Mouse (Mus musculus) midbrain, embryonic 13.5 days (tissue): ENCODE measurements around the gene U2af1l4. TPM values are rescaled to one million over a fixed set of nuclear protein-coding genes. Genes with fewer than 3 reads are reported as not detected.

ENCODE experiments used
- ATAC-seq: fragments of 200-750 bp; cut with Nextera tagmentation; 2 replicates; pipeline ENCODE4 v1.8.0; 2017; ENCODE audit warnings: mild to moderate bottlenecking, moderate TSS enrichment, moderate library complexity
- H3K27ac ChIP-seq: fragments of 300-500 bp; sonication (generic); 2 replicates; pipeline ENCODE4 v1.5.1; 2015; ENCODE audit warnings: inconsistent platforms, mild to moderate bottlenecking, moderate library complexity
- H3K27me3 ChIP-seq: fragments of 300-500 bp; sonication (generic); 2 replicates; pipeline ENCODE4 v1.6.1; 2015; ENCODE audit warnings: mild to moderate bottlenecking, inconsistent platforms
- H3K36me3 ChIP-seq: fragments of 300-500 bp; sonication (generic); 2 replicates; pipeline ENCODE4 v1.6.1; 2015; ENCODE audit warnings: mild to moderate bottlenecking, inconsistent platforms
- H3K4me1 ChIP-seq: fragments of 300-500 bp; sonication (generic); replicated peaks from 2 replicates; pipeline ENCODE4 v1.6.1; 2015; ENCODE audit warnings: inconsistent platforms
- H3K4me2 ChIP-seq: fragments of 300-500 bp; sonication (generic); replicated peaks from 2 replicates; pipeline ENCODE4 v1.6.1; 2015; ENCODE audit warnings: moderate library complexity, mild to moderate bottlenecking, inconsistent platforms
- H3K4me3 ChIP-seq: fragments of 300-500 bp; sonication (generic); replicated peaks from 2 replicates; pipeline ENCODE4 v1.5.1; 2015; ENCODE audit warnings: mild to moderate bottlenecking, inconsistent platforms
- H3K9ac ChIP-seq: fragments of 300-500 bp; sonication (generic); replicated peaks from 2 replicates; pipeline ENCODE4 v1.6.1; 2015; ENCODE audit warnings: mild to moderate bottlenecking, inconsistent platforms
- H3K9me3 ChIP-seq: fragments of 300-500 bp; sonication (generic); 2 replicates; pipeline ENCODE4 v1.6.1; 2016; ENCODE audit warnings: mild to moderate bottlenecking, inconsistent platforms
- WGBS: fragments of 180-500 bp; shearing (Covaris S2); methylation state at CpG from one replicate; pipeline ENCODE4 v1.1.7; 2015; 5-methylcytosine and 5-hydroxymethylcytosine counted together
- polyA plus RNA-seq: library from polyadenylated mRNA; unstranded; fragments of >200 nt; fragmentation: Nextera tagmentation; extraction: Ambion mirVana; gene quantifications from 2 replicates; pipeline ENCODE4 v1.2.1, GENCODE M21; 2015

U2af1l4 gene
- polyA plus RNA-seq, 1 experiment from 2014 or later, result 92.5 TPM

- Histone ChIP-seq H3K27ac (no peak overlapping the region), H3K4me2 (no peak overlapping the region), H3K9ac (peak overlapping the region; percentile 37; the same call in 1 of the 2 replicates), H3K27me3 (no peaks in the 10 kb centered on the region), H3K4me3 (no peak overlapping the region), H3K9me3 (no peaks in the 10 kb centered on the region), H3K36me3 (peaks cover 8% of the 10 kb centered on the region), H3K4me1 (peaks cover 35% of the 10 kb centered on the region)
- ATAC-seq, result no peak
- WGBS, result 84% methylated on average over 9 of the region's 9 CpGs
Measured at GRCm38 (mm10) chr7:30590927-30591604, 28.0 kb downstream of the U2af1l4 start.

DNA sequence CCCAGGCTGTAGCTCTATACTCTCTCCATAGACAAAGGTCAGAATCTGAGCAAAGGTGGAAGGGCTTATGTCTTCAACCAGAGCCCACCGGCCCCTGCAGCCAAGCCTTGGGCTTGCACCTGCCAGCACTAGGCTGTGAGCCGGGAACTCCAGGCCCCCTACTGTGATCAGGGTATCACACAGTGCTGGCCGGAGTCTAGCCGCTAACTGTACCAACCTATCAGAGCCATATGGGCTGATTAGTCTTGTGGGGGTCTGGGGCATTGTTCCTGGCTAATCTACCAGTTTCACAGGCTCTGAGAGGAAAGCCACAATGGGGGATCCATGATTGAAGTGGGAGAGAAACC lies 28.5 kb downstream of the U2af1l4 start:
- H3K27me3 ChIP-seq, result no peaks in the 10 kb centered on the region
- H3K9ac ChIP-seq, result 0 out of 2 replicates have a peak overlapping the region, but pooled peaks have one; percentile 37
- peaks cover 32% of the 10 kb centered on the region for H3K4me1 ChIP-seq
- H3K27ac ChIP-seq, result no peak overlapping the region
- ATAC-seq, result no peak
- no peak overlapping the region for H3K4me2 ChIP-seq
- H3K9me3 ChIP-seq, result no peaks in the 10 kb centered on the region
- WGBS, result 22% methylated on average over 4 of the region's 4 CpGs
- peaks cover 3% of the 10 kb centered on the region for H3K36me3 ChIP-seq
- no peak overlapping the region for H3K4me3 ChIP-seq

GRCm38 (mm10) chr7:30592772-30593423 lies 29.8 kb downstream of the U2af1l4 start:
- 56% methylated on average over 5 of the region's 5 CpGs for WGBS

GRCm38 (mm10) chr7:30593579-30594509 lies 30.7 kb downstream of the U2af1l4 start:
- H3K4me1 ChIP-seq, result peaks cover 19% of the 10 kb centered on the region
- no peaks in the 10 kb centered on the region for H3K36me3 ChIP-seq
- no peaks in the 10 kb centered on the region for H3K9me3 ChIP-seq
- WGBS, result 68% methylated on average over 10 of the region's 10 CpGs
- H3K4me2 ChIP-seq, result no peak overlapping the region
- H3K9ac ChIP-seq, result peak overlapping the region; percentile 45; the same call in 1 of the 2 replicates
- no peak for ATAC-seq
- H3K27me3 ChIP-seq, result no peaks in the 10 kb centered on the region
- H3K27ac ChIP-seq, result no peak overlapping the region
- no peak overlapping the region for H3K4me3 ChIP-seq

More at GRCm38 (mm10) chr7:30592772-30593423, 29.8 kb downstream of the U2af1l4 start:
- ATAC-seq, result no peak
- Histone ChIP-seq H3K4me2 (no peak overlapping the region), H3K27me3 (no peaks in the 10 kb centered on the region), H3K9me3 (no peaks in the 10 kb centered on the region), H3K27ac (no peak overlapping the region), H3K4me1 (peaks cover 19% of the 10 kb centered on the region), H3K9ac (0 out of 2 replicates have a peak overlapping the region, but pooled peaks have one; percentile 14), H3K4me3 (no peak overlapping the region), H3K36me3 (no peaks in the 10 kb centered on the region)

DNA sequence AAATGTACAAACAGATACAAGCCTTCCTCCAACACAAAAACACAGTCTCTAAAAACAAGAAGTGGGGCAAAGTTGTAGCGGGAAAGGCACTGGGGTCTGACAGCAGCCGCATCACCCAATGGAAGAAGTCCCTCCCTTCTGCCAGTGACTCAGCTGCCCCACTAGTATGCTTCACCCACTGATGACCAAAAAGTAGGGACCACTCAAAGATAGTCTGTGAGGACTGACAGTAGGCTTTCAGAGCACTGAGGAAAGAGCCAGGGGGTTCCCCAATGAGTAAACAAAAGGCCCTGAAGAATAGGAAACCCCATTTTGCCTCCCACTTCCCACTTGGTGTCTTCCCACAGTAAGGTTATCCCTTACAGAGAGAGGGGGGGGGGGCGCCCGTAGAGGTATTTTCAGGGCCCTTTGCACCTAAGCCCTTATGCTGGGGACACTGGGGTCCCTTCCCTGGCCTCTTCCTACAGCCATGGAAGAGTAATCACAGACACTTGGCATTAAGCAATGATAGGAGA lies 31.5 kb downstream of the U2af1l4 start:
- Histone ChIP-seq H3K9ac (no peak overlapping the region), H3K4me2 (no peak overlapping the region), H3K36me3 (no peaks in the 10 kb centered on the region), H3K27me3 (no peaks in the 10 kb centered on the region), H3K4me3 (no peak overlapping the region), H3K27ac (no peak overlapping the region), H3K4me1 (peaks cover 21% of the 10 kb centered on the region), H3K9me3 (no peaks in the 10 kb centered on the region)
- WGBS, result 59% methylated on average over 4 of the region's 4 CpGs
- ATAC-seq, result no peak

DNA sequence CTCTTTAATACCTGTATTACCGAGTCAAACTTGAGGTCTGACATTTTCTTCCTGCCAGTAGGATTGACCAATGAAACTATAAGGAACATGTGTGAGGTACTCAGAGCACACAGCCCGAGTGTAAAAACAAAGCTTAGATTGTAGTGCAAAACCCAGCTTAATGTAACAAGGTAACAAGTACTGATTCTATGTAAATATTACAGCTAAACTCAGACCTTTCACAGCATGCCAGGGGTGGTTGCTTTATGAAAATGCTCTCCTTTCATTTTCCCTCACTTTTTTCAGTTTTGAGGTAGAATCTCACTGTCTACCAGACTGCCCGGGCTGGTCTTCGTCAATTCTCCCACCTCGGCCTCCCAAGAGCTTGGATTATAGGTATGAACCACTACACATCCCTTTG lies 33.0 kb downstream of the U2af1l4 start:
- Histone ChIP-seq H3K9ac (no peak overlapping the region), H3K27me3 (no peaks in the 10 kb centered on the region), H3K4me2 (no peak overlapping the region), H3K4me1 (peaks cover 24% of the 10 kb centered on the region), H3K9me3 (no peaks in the 10 kb centered on the region), H3K27ac (no peak overlapping the region), H3K36me3 (no peaks in the 10 kb centered on the region), H3K4me3 (no peak overlapping the region)
- WGBS, result 86% methylated on average over 5 of the region's 5 CpGs
- no peak for ATAC-seq

- Histone ChIP-seq H3K27me3 (no peaks in the 10 kb centered on the region), H3K4me3 (no peak overlapping the region), H3K9ac (no peak overlapping the region), H3K9me3 (no peaks in the 10 kb centered on the region), H3K36me3 (no peaks in the 10 kb centered on the region), H3K4me2 (no peak overlapping the region), H3K4me1 (peaks cover 20% of the 10 kb centered on the region), H3K27ac (no peak overlapping the region)
- no peak for ATAC-seq
- 71% methylated on average over 5 of the region's 5 CpGs for WGBS
Measured at GRCm38 (mm10) chr7:30596811-30597210, 33.7 kb downstream of the U2af1l4 start.

- Histone ChIP-seq H3K4me1 (peaks cover 14% of the 10 kb centered on the region), H3K4me2 (peak within 1 kb of the TSS; percentile 35), H3K27me3 (no peaks in the 10 kb centered on the region), H3K9me3 (no peaks in the 10 kb centered on the region), H3K27ac (no peak within 1 kb of the TSS), H3K9ac (no peak within 1 kb of the TSS), H3K4me3 (no peak within 1 kb of the TSS), H3K36me3 (no peaks in the 10 kb centered on the region)
- no peak for ATAC-seq
- 95% methylated on average over 12 of the region's 12 CpGs for WGBS
Measured at GRCm38 (mm10) chr7:30598786-30599185, 35.7 kb downstream of the U2af1l4 start, which contains the start of gene Zbtb32. Zbtb32 (minus strand) TSS chr7:30598909.

DNA sequence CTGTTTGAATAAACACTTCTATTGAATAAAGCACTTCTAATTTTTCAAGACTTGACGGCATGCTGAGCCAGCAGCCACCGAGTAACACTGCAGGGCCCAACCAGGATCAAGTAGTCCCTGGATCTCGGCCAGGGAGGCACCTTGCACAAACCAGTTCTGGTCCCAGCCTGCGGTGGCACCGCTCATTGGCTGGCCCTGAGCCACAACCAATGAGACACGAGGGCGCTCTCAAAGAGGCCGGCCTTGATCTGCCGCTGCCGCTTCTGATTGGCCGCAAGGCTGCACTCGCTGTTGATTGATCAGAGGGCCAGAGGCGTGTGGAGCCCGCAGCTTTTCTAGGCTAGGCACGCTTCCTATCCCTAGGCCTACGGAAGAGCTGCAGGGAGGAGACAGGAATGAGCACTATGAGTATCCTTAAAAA lies 36.8 kb downstream of the U2af1l4 start:
- Histone ChIP-seq H3K4me3 (0 out of 2 replicates have a peak overlapping the region, but pooled peaks have one; percentile 6), H3K4me1 (peaks cover 10% of the 10 kb centered on the region; the same call in 1 of the 2 replicates), H3K4me2 (peak overlapping the region; percentile 35), H3K36me3 (no peaks in the 10 kb centered on the region), H3K9me3 (no peaks in the 10 kb centered on the region), H3K9ac (no peak overlapping the region), H3K27me3 (no peaks in the 10 kb centered on the region), H3K27ac (no peak overlapping the region)
- WGBS, result 2% methylated on average over 16 of the region's 16 CpGs
- peak; percentile 99 for ATAC-seq

DNA sequence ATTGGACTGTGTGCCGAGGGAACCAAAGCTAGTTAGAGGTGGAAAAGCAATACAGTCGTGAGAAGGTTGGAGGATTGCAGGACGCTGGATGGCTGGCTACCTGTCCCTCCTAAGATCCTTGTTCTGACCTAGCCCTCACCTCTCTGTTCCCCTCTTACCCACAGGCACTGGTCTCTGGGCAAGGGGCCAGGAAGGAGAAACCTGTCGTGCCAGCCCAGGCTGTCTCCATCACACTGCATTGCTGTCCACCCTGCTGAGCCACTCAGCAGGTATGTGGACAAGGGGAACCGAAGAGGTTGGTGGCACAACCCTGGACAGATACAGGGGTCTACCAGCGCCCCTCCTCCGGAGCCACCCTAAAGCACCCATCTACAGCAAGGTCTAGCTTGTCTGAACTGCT lies 37.5 kb downstream of the U2af1l4 start:
- Histone ChIP-seq H3K36me3 (no peaks in the 10 kb centered on the region), H3K4me2 (0 out of 2 replicates have a peak overlapping the region, but pooled peaks have one; percentile 35), H3K27ac (no peak overlapping the region), H3K27me3 (no peaks in the 10 kb centered on the region), H3K4me1 (peaks cover 10% of the 10 kb centered on the region; the same call in 1 of the 2 replicates), H3K4me3 (no peak overlapping the region), H3K9me3 (no peaks in the 10 kb centered on the region), H3K9ac (0 out of 2 replicates have a peak overlapping the region, but pooled peaks have one; percentile 23)
- ATAC-seq, result 0 out of 2 replicates have a peak, but pooled peaks have one; percentile 2
- WGBS, result 79% methylated on average over 7 of the region's 7 CpGs

GRCm38 (mm10) chr7:30602583-30602982 lies 39.5 kb downstream of the U2af1l4 start:
- H3K9ac ChIP-seq, result no peak overlapping the region
- WGBS, result 62% methylated on average over 3 of the region's 3 CpGs
- ATAC-seq, result no peak

More at GRCm38 (mm10) chr7:30602583-30602982, 39.5 kb downstream of the U2af1l4 start:
- Histone ChIP-seq H3K4me3 (no peak overlapping the region), H3K4me2 (no peak overlapping the region), H3K9me3 (no peaks in the 10 kb centered on the region), H3K36me3 (no peaks in the 10 kb centered on the region), H3K27me3 (no peaks in the 10 kb centered on the region), H3K27ac (no peak overlapping the region), H3K4me1 (peaks cover 10% of the 10 kb centered on the region; the same call in 1 of the 2 replicates)
